Mouse (Mus musculus) hindbrain, embryonic 11.5 days (tissue): ENCODE data around the gene Poc1a. TPM values are rescaled to one million over a fixed set of nuclear protein-coding genes. Genes with fewer than 3 reads are reported as not detected.

Source experiments
- ATAC-seq: fragments of 200-750 bp; cut with Nextera tagmentation; 2 replicates; pipeline ENCODE4 v1.8.0; 2017; ENCODE audit warnings: mild to moderate bottlenecking, moderate TSS enrichment, moderate library complexity; ENCODE audit not compliant: low FRiP score
- DNase-seq: peaks from one replicate; pipeline ENCODE4 v3.0.0-alpha.2; 2015; ENCODE audit warnings: low spot score
- H3K27ac ChIP-seq: fragments of 300-500 bp; sonication (generic); 2 replicates; pipeline ENCODE4 v1.5.1; 2014; ENCODE audit warnings: mild to moderate bottlenecking, low read depth, low read length
- H3K27me3 ChIP-seq: fragments of 300-500 bp; sonication (generic); 2 replicates; pipeline ENCODE4 v1.6.1; 2014; ENCODE audit warnings: mild to moderate bottlenecking, low read length, moderate library complexity, mixed read lengths; ENCODE audit not compliant: control insufficient read depth, insufficient read depth
- H3K36me3 ChIP-seq: fragments of 300-500 bp; sonication (generic); 2 replicates; pipeline ENCODE4 v1.6.1; 2014; ENCODE audit warnings: mild to moderate bottlenecking, low read length, moderate library complexity, mixed read lengths; ENCODE audit not compliant: control insufficient read depth, insufficient read depth
- H3K4me1 ChIP-seq: fragments of 300-500 bp; sonication (generic); replicated peaks from 2 replicates; pipeline ENCODE4 v1.6.1; 2014; ENCODE audit warnings: low read length, mixed read lengths; ENCODE audit not compliant: control insufficient read depth, insufficient read depth
- H3K4me2 ChIP-seq: fragments of 300-500 bp; sonication (generic); replicated peaks from 2 replicates; pipeline ENCODE4 v1.6.1; 2014; ENCODE audit warnings: mild to moderate bottlenecking, low read depth, low read length
- H3K4me3 ChIP-seq: fragments of 300-500 bp; sonication (generic); 2 replicates; pipeline ENCODE4 v1.5.1; 2014; ENCODE audit warnings: low read depth, low read length
- H3K9ac ChIP-seq: fragments of 300-500 bp; sonication (generic); 2 replicates; pipeline ENCODE4 v1.6.1; 2014; ENCODE audit warnings: low read depth, low read length
- H3K9me3 ChIP-seq: fragments of 300-500 bp; sonication (generic); 2 replicates; pipeline ENCODE4 v1.6.1; 2016; ENCODE audit warnings: low read length; ENCODE audit not compliant: control insufficient read depth
- WGBS: fragments of 180-500 bp; shearing (Covaris S2); extraction: QIAGEN DNeasy Blood & Tissue Kit; methylation state at CpG from one replicate; pipeline ENCODE4 v1.1.7; 2014; 5-methylcytosine and 5-hydroxymethylcytosine counted together
- polyA plus RNA-seq: library from polyadenylated mRNA; unstranded; fragments of >200 nt; fragmentation: Nextera tagmentation; extraction: Ambion mirVana; gene quantifications from 2 replicates; pipeline ENCODE4 v1.2.1, GENCODE M21; 2014

Poc1a gene
- polyA plus RNA-seq, 1 experiment from 2014 or later: 27.6 TPM

DNA sequence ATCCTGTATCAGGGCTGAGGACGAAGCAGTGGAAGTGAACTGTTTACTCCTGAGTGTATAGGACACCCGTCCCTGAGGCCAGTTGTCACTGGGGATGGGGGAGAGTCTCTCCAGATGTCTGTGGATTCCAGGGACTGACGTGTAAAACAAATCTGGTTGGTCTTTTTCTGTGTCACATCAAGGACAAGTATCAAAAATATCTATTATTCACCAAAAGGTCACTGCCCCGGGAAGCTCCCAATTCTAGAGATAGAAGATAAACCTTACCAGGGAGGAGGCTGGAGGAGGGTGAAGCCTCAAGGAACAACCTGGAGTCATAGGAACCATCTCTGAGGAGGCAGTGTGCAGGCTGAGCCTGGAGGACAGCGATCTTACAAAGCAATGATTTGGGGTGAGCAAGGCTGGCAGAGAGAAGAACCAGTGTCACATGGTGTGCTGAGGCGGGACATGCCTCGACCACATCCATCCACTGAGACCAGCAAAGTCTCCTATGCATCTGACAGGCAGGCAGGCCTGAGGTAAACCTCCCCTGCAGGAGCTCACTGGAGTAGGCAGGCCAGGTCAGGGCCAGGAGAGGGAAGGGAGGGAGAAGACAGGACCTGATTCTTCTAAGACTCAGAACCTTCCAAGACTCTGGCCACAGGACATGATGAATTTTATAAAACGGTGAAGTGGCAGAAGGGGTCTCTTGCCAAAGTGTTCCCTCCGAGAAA is 11.6 kb upstream of the Poc1a start:
- Histone ChIP-seq H3K4me2 (no peak overlapping the region), H3K27ac (no peak overlapping the region), H3K27me3 (no peaks in the 10 kb centered on the region), H3K4me1 (peaks cover 3% of the 10 kb centered on the region), H3K9ac (no peak overlapping the region), H3K36me3 (no peaks in the 10 kb centered on the region), H3K9me3 (no peaks in the 10 kb centered on the region), H3K4me3 (no peak overlapping the region)
- WGBS: 71% methylated on average over 9 of the region's 9 CpGs
- DNase-seq (no peak), ATAC-seq (no peak)

GRCm38 (mm10) chr9:106269879-106270278 is 11.0 kb upstream of the Poc1a start:
- Histone ChIP-seq H3K27me3 (no peaks in the 10 kb centered on the region), H3K36me3 (no peaks in the 10 kb centered on the region), H3K4me1 (peaks cover 3% of the 10 kb centered on the region), H3K4me3 (no peak overlapping the region), H3K9me3 (no peaks in the 10 kb centered on the region), H3K4me2 (no peak overlapping the region), H3K27ac (0 out of 2 replicates have a peak overlapping the region, but pooled peaks have one; percentile 47), H3K9ac (no peak overlapping the region)
- peak; percentile 41 for DNase-seq
- peak; percentile 40; the same call in 1 of the 2 replicates for ATAC-seq
- WGBS: 28% methylated on average over 2 of the region's 2 CpGs

DNA sequence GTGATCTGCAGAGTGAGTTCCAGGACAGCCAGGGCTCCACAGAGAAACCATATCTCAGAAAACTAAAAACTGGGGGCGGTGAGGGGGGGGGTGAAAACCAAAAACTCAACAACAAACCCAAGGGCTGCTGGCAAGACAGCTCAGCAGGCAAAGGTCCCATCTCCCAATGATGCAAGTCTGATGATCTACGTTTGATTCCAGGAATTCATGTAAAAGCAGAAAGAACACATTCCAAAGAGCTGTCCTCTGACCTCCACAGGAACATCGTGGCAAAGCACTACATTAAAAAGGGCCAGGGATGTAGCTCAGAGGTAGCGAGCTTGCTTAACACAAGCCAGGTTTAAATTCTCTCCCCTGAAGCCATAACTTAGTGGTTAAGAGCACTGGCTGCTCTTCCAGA is 10.2 kb upstream of the Poc1a start:
- Histone ChIP-seq H3K4me2 (no peak overlapping the region), H3K27me3 (no peaks in the 10 kb centered on the region), H3K27ac (no peak overlapping the region), H3K4me3 (no peak overlapping the region), H3K9ac (no peak overlapping the region), H3K36me3 (no peaks in the 10 kb centered on the region), H3K4me1 (peaks cover 3% of the 10 kb centered on the region), H3K9me3 (no peaks in the 10 kb centered on the region)
- ATAC-seq: no peak
- 79% methylated on average over 4 of the region's 4 CpGs for WGBS
- no peak for DNase-seq

DNA sequence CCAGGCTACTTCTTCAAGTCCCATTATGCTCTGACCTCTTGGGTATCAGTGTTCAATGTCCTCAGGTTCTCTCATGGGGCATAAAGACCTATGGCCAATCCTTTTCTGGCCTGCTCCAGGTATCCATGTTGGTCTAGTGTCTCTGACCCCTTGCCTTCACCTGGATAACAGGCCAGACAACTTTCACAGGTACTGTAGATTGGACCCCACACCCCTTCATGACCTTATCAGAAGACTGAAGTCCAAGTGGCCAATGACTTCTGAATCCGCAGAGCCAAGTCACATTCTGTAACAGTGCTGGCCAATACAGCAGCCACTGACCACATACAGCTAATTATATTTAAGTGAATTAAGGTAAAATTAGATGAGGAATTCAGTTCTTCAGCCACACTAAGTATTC is 8.6 kb upstream of the Poc1a start:
- no peak overlapping the region for H3K27ac ChIP-seq
- ATAC-seq (no peak), DNase-seq (no peak)
- H3K4me1 ChIP-seq: peaks cover 3% of the 10 kb centered on the region
- 97% methylated on average over 1 of the region's 1 CpGs for WGBS
- no peak overlapping the region for H3K9ac ChIP-seq
- no peak overlapping the region for H3K4me2 ChIP-seq
- no peak overlapping the region for H3K4me3 ChIP-seq
- H3K27me3 ChIP-seq: no peaks in the 10 kb centered on the region
- no peaks in the 10 kb centered on the region for H3K36me3 ChIP-seq
- H3K9me3 ChIP-seq: no peaks in the 10 kb centered on the region

GRCm38 (mm10) chr9:106273276-106273675 is 7.6 kb upstream of the Poc1a start:
- no peak overlapping the region for H3K27ac ChIP-seq

DNA sequence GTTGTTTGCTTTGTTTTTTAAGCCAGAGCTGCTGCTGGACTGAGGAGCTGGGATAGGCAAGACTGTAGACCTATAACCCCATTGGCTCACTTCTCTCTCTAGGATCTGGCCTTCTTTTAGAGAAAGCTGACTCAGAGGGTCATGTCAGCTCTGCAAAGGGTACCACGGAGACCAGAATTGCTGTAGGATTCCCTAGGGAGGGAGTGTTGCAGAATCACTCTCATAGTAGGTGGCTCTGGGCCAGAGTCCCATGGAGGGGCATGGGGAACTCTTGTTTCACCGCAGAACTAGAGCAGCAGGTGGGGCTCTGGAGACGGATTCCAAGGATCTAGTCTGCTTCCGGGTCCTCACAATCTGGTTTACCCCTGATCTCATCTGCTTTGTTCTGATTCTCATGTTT is 7.1 kb upstream of the Poc1a start:
- Histone ChIP-seq H3K4me3 (no peak overlapping the region), H3K27ac (no peak overlapping the region), H3K4me1 (peaks cover 3% of the 10 kb centered on the region), H3K4me2 (no peak overlapping the region), H3K9ac (no peak overlapping the region), H3K9me3 (no peaks in the 10 kb centered on the region), H3K27me3 (no peaks in the 10 kb centered on the region), H3K36me3 (no peaks in the 10 kb centered on the region)
- DNase-seq (no peak), ATAC-seq (no peak)
- WGBS: 82% methylated on average over 4 of the region's 4 CpGs

More at GRCm38 (mm10) chr9:106273276-106273675, 7.6 kb upstream of the Poc1a start:
- Histone ChIP-seq H3K36me3 (no peaks in the 10 kb centered on the region), H3K27me3 (no peaks in the 10 kb centered on the region), H3K4me2 (no peak overlapping the region), H3K4me3 (no peak overlapping the region), H3K9ac (no peak overlapping the region), H3K9me3 (no peaks in the 10 kb centered on the region), H3K4me1 (peaks cover 3% of the 10 kb centered on the region)
- 84% methylated on average over 12 of the region's 12 CpGs for WGBS
- ATAC-seq (no peak), DNase-seq (no peak)

GRCm38 (mm10) chr9:106274652-106275180 is 6.1 kb upstream of the Poc1a start:
- no peak overlapping the region for H3K27ac ChIP-seq
- no peak for DNase-seq
- H3K4me2 ChIP-seq: no peak overlapping the region
- H3K4me3 ChIP-seq: no peak overlapping the region
- no peaks in the 10 kb centered on the region for H3K27me3 ChIP-seq
- 0 out of 2 replicates have a peak, but pooled peaks cover 3% of the 10 kb centered on the region for H3K4me1 ChIP-seq
- ATAC-seq: no peak
- WGBS: 88% methylated on average over 8 of the region's 8 CpGs
- no peak overlapping the region for H3K9ac ChIP-seq
- no peaks in the 10 kb centered on the region for H3K36me3 ChIP-seq
- no peaks in the 10 kb centered on the region for H3K9me3 ChIP-seq

DNA sequence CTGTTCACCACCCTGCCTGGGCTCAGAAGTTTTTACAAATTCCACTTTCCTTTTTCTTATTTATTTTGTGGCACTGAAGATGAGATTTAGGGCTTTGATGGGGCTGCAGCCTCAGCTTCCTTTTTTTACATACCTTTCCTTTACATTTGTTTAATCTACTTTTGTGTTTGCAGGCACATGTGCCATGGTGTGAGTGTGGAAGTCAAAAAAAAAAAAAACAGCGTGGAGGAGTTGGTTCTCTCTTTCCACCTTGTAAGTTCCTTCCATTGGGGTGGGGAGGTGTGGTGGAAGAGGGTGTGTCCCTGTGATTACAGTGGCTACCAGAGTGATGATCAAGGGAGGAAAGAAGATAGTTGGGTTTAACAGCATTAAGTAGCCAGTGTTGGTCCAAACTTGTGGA is 5.1 kb upstream of the Poc1a start:
- DNase-seq (no peak), ATAC-seq (no peak)
- Histone ChIP-seq H3K9me3 (no peaks in the 10 kb centered on the region), H3K4me1 (no peaks in the 10 kb centered on the region), H3K36me3 (no peaks in the 10 kb centered on the region), H3K4me2 (no peak overlapping the region), H3K27me3 (no peaks in the 10 kb centered on the region), H3K9ac (no peak overlapping the region), H3K4me3 (no peak overlapping the region), H3K27ac (no peak overlapping the region)
- WGBS: 81% methylated on average over 1 of the region's 1 CpGs

DNA sequence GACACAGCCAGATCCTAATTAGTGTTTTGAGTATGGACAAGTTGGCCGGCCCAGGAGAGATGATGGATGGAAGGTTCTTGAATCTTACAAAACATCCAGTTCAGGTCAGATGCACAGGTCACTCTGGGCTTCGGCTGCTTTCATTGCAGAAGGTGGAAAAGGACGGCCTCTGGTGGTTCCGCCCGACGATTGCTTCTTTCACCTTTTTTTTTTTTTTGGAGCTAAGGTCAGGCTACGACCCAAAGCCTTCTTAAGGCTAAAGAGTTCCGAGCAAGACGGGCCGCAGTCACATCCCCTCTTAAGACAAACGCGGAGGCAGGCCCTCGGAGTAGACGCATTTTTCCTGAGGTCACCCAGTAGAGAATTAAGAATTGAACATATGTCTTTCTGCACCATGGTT is 475 bp upstream of the Poc1a start:
- peak overlapping the region; percentile 60 for H3K4me3 ChIP-seq
- H3K4me2 ChIP-seq: peak overlapping the region; percentile 77
- H3K27ac ChIP-seq: peak overlapping the region; percentile 47; the same call in 1 of the 2 replicates
- WGBS: 2% methylated on average over 14 of the region's 14 CpGs
- H3K27me3 ChIP-seq: no peaks in the 10 kb centered on the region
- H3K9me3 ChIP-seq: no peaks in the 10 kb centered on the region
- peak; percentile 59 for ATAC-seq
- no peaks in the 10 kb centered on the region for H3K36me3 ChIP-seq
- peak; percentile 58 for DNase-seq
- peak overlapping the region; percentile 68 for H3K9ac ChIP-seq
- H3K4me1 ChIP-seq: 0 out of 2 replicates have a peak, but pooled peaks cover 2% of the 10 kb centered on the region
